Mouse (Mus musculus) lung, adult 18-20 months (tissue): ENCODE measurements around the gene Lrch1.

Source experiments
- DNase-seq, 2 experiments: peaks; one replicate each; pipeline ENCODE4 v3.0.0; 2022; ENCODE audit warnings: mixed read lengths in 2 of 2

Lrch1 gene

GRCm38 (mm10) chr14:74884920-74885319, 62.8 kb downstream of the Lrch1 start:
- no peak for DNase-seq

- peak; percentile 46 to 54 for DNase-seq
These were observed 63.5 kb downstream of the Lrch1 start for GRCm38 (mm10) chr14:74884024-74884680.

DNA sequence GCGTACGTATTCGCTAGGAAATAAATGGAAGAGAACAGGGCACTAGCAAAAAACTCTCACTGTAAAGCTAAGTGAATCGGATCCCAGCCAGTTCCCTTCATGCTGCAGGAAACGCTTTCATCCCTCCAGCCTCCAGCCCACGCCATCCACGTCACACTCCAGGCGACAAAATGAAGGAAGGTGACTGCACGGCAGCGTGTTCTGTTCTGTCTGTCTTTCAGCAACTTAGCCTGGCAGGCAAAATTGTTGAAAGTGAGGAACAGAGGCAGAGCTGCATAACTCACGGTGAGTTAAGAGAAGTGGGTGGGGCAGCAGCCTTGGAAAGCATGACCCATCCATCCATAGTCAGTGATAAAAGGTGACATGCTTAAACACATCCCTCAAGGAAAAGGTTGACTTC, 64.5 kb downstream of the Lrch1 start:
- no peak for DNase-seq

DNA sequence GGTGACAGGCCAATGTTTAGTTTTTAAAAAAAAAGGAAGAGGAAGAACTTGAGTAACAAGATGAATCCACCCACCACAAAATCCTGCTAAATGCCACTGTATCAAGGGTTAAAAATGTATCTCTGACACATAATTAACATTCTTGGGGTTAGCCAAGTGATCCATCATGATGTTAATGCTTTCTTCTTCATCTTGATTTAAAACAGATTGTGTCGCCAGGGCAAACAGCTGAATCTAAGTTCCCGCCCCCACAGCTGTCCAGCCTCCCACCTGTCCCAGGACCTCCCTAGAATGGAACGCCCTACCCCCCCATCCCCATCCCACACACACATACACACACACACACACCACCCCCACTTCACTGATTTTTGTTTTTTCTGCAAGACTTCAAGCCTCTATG, 64.9 kb downstream of the Lrch1 start:
- no peak for DNase-seq

DNA sequence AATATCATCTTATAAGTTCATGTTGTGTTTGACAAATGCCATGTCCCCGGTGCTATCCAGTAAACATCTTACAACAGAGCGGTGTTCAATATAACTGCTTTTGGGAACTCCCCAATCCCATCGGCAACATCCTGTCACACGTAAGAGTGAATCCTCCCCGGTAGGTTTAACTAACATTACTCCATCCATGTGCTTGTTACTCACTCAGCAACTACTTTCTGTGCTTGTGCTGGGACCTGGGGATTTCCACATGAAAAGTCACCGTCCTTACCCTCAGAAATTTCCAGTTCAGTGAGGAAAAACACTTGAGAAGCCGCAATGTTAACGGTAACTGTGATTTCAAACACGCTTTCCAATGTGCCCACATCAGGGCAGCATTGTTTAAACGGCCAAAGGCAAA, 66.8 kb downstream of the Lrch1 start:
- no peak for DNase-seq

DNA sequence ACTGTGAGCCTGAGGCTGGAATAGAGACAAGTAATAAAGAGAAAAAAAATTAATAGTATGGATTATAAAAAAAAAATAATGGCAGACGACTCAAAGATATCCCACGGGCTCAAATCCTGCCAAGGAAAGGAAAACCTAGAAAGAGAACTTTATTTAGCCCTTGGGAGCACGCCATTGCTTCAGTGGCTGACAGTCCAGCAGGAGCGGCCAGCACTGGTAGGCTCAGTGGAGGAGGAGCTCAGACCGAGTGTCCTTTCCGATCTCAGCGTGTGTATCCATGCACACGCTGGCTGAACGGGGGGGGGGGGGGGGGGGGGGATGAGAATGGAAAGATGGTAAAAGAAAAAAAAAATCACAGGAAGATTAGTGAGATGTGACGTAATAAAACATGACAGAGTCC, 68.2 kb downstream of the Lrch1 start:
- DNase-seq, result no peak

DNA sequence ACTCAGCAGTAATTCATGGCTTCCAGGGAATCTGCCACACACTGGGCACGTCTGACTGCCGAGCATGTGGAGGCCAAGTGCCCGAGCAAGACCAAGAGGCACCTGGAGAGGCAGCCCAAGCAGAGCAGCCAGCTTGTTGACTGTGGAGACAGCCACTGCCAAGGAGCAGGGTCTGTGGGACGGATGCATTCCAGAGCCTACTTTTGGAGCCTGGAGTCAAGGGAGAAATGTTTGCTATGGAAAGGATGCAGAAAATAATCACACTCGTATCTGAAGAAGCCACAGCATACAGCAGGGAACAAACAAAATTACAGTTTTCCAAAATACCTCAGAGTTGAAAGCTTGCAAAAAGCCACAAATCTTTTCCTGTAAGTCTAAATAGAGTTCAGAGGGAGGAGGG, 70.4 kb downstream of the Lrch1 start:
- DNase-seq, result peak; percentile 67 to 71

GRCm38 (mm10) chr14:74871220-74871619, 76.5 kb downstream of the Lrch1 start:
- DNase-seq, result peak; percentile 86 to 89

- DNase-seq, result no peak
These were observed 78.8 kb downstream of the Lrch1 start for GRCm38 (mm10) chr14:74868902-74869230.

GRCm38 (mm10) chr14:74868188-74868901, 79.3 kb downstream of the Lrch1 start:
- DNase-seq, result no peak

- DNase-seq, result no peak
These were observed 80.3 kb downstream of the Lrch1 start for GRCm38 (mm10) chr14:74867076-74868042.

DNA sequence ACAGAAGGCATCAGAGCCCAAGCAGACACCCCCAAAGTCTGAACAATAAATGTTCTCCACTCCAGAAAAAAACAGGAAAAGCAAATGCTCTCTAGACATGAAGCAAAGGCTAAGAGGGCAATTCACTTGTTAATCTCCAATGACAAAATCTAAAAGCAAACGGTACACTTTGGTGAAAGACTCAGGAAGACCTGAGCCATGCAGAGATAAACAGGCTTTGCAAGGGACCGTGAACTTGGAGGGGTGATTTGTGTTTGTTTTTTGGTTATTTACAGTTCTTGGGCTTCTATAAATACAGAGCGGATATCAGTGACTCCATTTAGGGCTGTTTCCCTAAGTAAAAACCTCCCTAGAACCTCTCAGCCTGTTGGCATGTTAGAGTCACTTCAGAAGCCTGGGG, 81.9 kb downstream of the Lrch1 start:
- DNase-seq, result no peak

GRCm38 (mm10) chr14:74864805-74865483, 82.7 kb downstream of the Lrch1 start:
- DNase-seq, result no peak

DNA sequence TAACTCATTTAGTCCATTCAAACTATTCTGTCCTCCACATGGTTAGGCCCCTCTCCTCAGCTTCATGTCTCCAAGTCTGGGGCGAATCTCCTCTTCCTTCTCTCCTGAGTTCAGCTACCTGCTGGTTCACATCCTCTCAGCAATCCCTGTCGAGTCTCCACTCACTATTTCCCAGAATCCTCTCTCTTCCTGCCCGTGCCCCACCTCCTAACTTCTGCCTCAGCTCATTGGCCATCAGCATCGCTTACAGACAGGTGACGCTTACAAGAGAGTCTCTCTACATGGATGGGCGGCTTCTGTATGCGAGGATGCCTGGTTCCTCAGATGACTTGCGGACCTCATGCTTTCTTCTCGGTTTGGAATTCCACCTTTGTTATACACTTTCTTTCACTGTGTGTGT, 86.2 kb downstream of the Lrch1 start:
- no peak for DNase-seq

DNA sequence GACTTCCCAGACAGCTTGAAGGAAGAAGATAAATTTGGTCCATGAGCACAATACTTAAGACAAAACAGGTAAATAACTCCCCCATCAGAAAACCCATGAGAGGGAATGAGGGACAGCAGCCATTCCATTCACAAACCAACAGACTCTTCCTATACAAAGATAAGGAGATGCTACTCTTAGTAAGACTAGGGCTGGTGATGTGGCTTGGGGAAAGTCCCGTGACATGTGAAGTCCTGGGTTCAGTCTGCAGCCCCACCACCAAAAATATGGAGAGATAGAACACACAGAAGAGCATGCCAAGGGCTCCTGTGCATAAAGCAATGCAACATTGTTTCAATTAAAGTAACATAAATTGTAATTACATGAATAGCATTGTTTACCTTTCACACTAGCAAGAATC, 88.5 kb downstream of the Lrch1 start:
- no peak for DNase-seq

DNA sequence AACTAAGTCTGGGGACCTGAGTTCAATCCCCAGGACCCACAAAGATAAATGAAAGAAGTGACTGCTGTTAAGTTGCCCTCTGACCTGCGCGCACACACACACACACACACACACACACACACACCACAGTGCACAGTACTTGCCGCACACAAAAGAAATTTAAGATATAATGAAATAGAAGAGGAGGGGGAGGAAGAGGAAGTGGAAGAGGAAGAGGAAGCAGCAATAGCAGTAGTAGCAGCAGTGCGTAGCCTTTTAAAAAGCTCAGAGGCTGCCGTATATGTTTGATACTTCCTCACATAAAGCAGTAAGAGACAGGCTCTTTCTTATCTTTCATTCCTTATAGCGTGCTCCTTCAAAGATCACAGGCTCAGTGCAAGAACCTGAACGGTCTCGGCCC, 92.2 kb downstream of the Lrch1 start:
- no peak for DNase-seq

DNA sequence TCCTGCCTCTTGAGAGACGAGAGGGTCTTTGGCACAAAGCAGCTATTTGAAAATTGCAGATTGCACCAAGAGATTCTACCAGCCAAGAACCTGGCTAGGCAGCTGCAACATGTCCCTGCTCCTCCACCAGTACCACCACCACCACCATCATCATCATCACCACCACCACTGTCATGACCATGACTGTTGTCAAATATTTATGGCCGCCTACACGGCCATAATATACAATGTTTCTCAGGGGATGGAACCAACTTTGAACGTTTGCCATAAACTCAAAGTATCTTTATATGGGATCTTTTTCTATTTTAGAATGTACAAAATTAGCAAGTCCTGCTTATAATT, 93.9 kb downstream of the Lrch1 start:
- no peak for DNase-seq

GRCm38 (mm10) chr14:74852965-74853758, 94.5 kb downstream of the Lrch1 start:
- no peak for DNase-seq

DNA sequence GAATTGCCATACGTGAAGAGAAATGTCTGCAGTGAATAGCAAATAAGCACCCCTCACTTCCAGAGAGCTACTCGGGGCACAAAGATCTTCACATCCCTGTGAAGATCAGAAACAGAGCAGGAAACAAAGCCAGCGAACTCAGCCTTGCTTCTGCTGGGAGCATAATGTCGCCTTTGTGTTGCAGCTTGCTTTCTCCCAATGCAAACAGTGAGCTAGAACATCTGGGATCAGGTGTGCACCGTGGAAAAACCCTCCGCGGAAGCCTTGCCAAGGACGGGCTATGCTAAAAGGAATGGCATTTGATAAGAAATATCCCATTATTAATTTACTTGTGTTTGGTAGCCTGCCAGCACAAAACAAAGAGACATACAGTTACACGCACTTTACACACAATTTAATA, 95.8 kb downstream of the Lrch1 start:
- no peak for DNase-seq

- no peak for DNase-seq
These were observed 98.7 kb downstream of the Lrch1 start for GRCm38 (mm10) chr14:74849020-74849419.

DNA sequence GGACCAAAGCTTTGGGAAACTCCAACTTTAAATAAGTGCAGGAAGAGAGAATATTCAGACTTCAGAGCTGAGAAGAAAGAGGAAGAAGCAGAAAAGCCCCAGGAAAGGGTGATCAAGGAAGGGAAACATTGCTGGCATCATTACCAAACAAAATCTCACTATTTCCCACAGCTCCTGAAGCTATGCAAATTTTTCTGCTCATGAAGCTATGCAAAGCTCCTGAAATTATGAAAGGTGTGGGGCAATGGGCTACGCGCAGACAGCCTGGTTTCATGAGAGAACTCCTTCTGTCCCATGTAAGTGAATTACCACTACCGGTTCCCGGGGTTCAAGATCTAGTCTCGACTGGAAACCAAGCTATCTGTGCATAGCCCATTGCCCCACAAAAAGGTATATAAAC, 99.5 kb downstream of the Lrch1 start:
- DNase-seq, result no peak
